Mouse (Mus musculus): ENCODE results near the gene Pbx1.

Pbx1 gene

GRCm38 (mm10) chr1:168344262-168344661, 87.8 kb downstream of the Pbx1 start:
- no peak for DNase-seq (ENCODE audit: low spot score in 2 of 2)

- DNase-seq (ENCODE audit: low spot score in 2 of 2): no peak
These were observed 89.8 kb downstream of the Pbx1 start for GRCm38 (mm10) chr1:168342269-168342668.

GRCm38 (mm10) chr1:168341863-168342262, 90.2 kb downstream of the Pbx1 start:
- DNase-seq (ENCODE audit: low spot score in 2 of 2): no peak

- no peak for DNase-seq (ENCODE audit: low spot score in 2 of 2)
These were observed 90.7 kb downstream of the Pbx1 start for GRCm38 (mm10) chr1:168341368-168341767.

- no peak for DNase-seq (ENCODE audit: low spot score in 2 of 2)
These were observed 95.7 kb downstream of the Pbx1 start for GRCm38 (mm10) chr1:168336238-168336818.

- DNase-seq (ENCODE audit: low spot score in 2 of 2): no peak
These were observed 97.1 kb downstream of the Pbx1 start for GRCm38 (mm10) chr1:168334831-168335574.

- DNase-seq (ENCODE audit: low spot score in 2 of 2): no peak
These were observed 100.0 kb downstream of the Pbx1 start for GRCm38 (mm10) chr1:168332056-168332455.

GRCm38 (mm10) chr1:168328236-168328605, 103.8 kb downstream of the Pbx1 start:
- no peak for DNase-seq (ENCODE audit: low spot score in 2 of 2)

- DNase-seq (ENCODE audit: low spot score in 2 of 2): no peak
These were observed 104.5 kb downstream of the Pbx1 start for GRCm38 (mm10) chr1:168327405-168328235.

- DNase-seq (ENCODE audit: low spot score in 2 of 2): no peak
These were observed 106.3 kb downstream of the Pbx1 start for GRCm38 (mm10) chr1:168325786-168326185.

GRCm38 (mm10) chr1:168324306-168325085, 107.6 kb downstream of the Pbx1 start:
- DNase-seq (ENCODE audit: low spot score in 2 of 2): no peak

- no peak for DNase-seq (ENCODE audit: low spot score in 2 of 2)
These were observed 108.5 kb downstream of the Pbx1 start for GRCm38 (mm10) chr1:168323436-168324108.

- no peak for DNase-seq (ENCODE audit: low spot score in 2 of 2)
These were observed 109.2 kb downstream of the Pbx1 start for GRCm38 (mm10) chr1:168322892-168323291.

- no peak for DNase-seq (ENCODE audit: low spot score in 2 of 2)
These were observed 112.4 kb downstream of the Pbx1 start for GRCm38 (mm10) chr1:168319695-168320094.

GRCm38 (mm10) chr1:168318899-168319469, 113.1 kb downstream of the Pbx1 start:
- peak in 1 of 2 experiments; percentile 24 for DNase-seq (ENCODE audit: low spot score in 2 of 2)

GRCm38 (mm10) chr1:168313772-168314171, 118.3 kb downstream of the Pbx1 start:
- DNase-seq (ENCODE audit: low spot score in 2 of 2): no peak

GRCm38 (mm10) chr1:168312710-168313447, 119.2 kb downstream of the Pbx1 start:
- no peak for DNase-seq (ENCODE audit: low spot score in 2 of 2)

- no peak for DNase-seq (ENCODE audit: low spot score in 2 of 2)
These were observed 123.0 kb downstream of the Pbx1 start for GRCm38 (mm10) chr1:168309101-168309521.

GRCm38 (mm10) chr1:168307275-168308182, 124.5 kb downstream of the Pbx1 start:
- DNase-seq (ENCODE audit: low spot score in 2 of 2): no peak
